Mouse (Mus musculus) thymus, adult 18-20 months (tissue): ENCODE measurements around the gene Gm4353.
A peak's percentile ranks its signal among the peaks of the same experiment; 100 is the strongest.
"Not testable (repeated sequence)": the region's sequence is repeated elsewhere in the genome, so short reads cannot be mapped to it uniquely, and the experiment has no call there.

ENCODE experiments used
- DNase-seq, 2 experiments: peaks; one replicate each; pipeline ENCODE4 v3.0.0; 2022; ENCODE audit warnings: mixed read lengths in 2 of 2

Gm4353 gene

DNA sequence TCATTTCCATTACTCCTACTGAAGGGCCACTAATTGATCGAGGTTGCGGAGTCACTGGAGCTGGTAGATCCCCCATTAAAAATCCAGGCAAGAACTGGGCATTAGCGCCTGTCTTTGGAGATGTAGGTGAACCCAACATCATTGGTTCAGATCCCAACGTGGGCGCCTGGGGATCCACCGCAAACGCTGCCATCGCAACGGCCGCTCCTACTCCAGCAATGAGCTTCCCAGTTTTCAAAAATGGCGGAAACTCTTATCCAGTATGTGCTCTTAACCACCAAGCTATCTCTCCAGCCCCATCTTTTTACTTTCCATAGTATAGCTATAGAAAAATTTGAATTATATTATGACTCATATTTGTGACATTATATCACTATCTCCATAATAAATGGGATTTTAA lies at the start of gene Gm4353:
TSS of gene Gm4353 (minus strand) at position 270 of the 400 bp plus-strand sequence.
- not testable (repeated sequence) for DNase-seq

DNA sequence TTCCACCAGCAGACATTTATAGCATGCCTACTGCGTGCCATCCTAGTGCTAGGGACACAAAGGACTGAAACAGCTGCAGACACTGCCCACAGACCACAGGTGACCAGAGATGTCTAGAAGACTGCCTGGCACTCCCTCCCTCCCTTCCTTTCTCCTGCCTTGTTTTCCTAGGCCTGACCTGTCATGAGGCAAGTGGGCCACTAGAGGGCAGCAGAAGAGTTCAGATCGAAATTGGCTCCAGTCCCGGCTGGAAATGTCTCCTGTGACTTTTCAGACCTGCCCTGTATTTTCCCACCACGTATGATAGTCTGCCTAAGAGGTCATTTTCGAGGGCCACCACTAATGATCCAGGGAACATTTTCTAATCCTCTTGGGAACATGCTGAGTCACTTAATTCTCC lies 47.6 kb upstream of the Gm4353 start:
- peak; percentile 11 to 35 for DNase-seq

DNA sequence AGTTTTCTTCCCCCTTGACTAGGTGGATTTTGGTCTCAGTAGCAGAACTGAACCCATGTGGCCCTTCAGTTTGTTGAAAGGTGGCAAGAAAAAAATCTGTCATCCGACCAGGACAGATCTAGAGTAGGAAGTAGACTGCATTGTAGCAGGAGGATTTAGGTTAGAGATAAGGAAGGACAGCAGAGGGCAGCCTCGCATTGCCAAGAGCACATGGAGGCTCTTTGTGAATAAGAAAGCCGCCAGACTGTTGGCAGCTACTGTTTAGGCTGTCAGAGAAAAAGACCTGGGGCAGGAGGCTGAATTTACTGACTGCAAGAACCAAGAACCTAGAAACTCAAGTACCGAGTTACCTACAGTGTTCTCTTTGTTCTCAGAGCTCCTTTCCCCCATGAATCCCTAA lies 47.0 kb upstream of the Gm4353 start:
- no peak for DNase-seq

DNA sequence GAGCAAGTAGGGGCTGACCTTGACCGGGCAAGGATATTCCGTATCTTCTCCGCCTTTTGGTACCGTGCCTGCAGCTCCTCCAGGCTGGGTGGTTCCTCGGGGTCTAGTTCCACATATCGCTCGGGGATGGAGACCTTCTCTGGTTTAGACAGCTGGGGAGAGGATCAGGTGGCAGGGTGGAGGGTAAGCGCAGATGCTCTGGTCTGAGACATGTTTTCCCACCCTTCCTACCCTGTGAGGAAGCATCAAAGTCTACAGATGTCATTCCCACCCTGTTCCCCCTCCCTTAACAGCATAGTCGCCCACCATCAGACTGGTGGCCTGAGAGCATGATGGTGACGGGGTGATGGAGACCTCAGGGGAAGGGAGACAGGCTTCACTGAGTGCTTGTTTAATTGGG lies 44.9 kb upstream of the Gm4353 start:
- no peak for DNase-seq

DNA sequence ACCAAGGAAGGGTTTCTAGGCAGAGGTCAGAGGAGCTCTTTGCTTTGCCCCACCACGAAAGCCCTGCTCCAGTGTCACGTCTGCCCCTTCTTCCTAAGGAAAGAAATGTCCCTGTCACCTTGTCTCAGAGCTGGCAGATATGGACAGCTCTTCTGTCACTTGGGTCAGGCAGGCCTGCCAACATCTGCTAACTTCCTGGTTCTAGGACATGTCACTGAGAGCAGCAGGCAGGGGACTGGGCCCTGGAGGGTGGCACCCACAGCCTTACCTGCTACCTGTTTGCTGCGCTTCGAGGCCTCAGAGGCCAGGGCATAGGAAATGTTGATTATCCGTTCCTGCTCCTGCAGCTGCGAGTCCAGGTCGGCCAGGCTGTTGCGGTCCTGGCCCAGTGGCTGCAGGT lies 43.9 kb upstream of the Gm4353 start:
- DNase-seq: no peak

DNA sequence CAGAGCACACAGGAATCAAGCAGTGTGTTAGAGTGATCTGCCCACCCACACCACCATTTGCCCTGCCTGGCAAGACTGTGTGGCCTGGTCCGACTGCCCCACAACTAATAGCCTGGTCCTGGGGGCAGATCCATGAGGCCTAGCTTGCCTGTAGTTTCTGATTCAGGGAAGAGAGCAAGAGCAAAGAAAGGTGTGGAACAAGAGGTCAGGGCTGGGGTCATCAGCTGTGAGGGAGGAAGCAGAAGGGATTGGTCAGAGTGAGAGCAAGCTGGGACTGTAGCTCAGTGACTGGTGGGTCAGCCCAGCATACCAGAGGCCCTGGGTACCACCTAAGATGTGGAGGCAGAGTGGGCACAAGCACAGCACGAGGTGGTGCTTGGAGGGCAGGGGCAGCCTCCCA lies 42.6 kb upstream of the Gm4353 start:
- DNase-seq: no peak

DNA sequence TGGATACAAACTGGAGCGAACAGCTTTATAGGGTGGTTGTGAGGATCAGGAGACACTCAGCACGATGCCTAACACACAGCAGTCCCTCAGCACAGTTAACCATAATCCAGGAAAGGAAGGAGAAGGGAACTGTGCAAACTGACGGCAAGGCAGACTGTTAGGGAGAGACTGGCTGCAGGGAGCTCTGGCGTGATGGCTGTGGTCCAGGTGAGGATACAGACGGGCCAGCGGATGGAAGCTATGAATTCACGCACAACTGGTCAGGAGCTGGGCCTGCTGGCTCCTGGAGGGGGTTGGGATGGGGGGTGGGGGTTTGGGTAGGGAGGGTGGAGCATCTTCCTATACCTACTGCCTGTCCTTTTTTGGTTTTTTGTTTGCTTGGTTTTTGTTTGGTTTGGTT lies 41.2 kb upstream of the Gm4353 start:
- DNase-seq: no peak

DNA sequence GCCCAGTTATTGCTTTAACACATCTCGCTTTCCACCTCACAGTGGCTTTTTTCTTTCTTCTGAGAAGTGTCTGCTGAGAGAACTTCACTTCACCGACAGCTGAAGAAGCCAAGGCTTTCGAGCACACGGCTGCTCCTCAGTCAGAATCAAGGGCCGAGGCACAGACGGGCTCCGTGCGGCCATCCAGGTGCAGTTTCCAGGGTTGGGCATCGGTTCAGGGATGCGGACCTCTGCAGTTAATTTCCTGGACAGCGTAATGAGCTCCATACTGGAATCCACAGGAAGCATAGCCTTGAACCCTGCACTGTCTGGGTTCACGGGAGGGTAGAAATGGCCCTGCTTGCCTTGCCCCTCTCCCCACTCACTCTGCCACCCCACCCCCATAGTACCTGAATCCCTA lies 39.6 kb upstream of the Gm4353 start:
- DNase-seq: no peak

DNA sequence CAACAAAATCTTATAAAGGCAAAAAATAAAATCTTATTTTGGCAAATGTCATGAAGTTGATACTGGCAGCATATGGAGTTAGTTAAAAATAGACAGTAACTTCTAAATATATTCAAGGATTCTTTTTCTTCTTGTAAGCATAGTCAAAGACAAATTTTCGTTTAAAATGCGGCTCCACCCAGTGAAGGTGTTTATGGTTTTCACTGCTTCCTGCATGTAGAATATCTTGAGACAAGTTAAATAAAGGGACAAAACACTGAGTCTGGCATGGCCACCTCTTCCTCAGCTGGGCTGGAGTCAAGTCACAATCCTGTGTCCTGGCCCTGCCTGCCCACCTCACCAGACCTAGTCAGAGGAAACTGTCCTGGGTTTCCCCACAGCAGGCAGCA lies 39.2 kb upstream of the Gm4353 start:
- no peak for DNase-seq

DNA sequence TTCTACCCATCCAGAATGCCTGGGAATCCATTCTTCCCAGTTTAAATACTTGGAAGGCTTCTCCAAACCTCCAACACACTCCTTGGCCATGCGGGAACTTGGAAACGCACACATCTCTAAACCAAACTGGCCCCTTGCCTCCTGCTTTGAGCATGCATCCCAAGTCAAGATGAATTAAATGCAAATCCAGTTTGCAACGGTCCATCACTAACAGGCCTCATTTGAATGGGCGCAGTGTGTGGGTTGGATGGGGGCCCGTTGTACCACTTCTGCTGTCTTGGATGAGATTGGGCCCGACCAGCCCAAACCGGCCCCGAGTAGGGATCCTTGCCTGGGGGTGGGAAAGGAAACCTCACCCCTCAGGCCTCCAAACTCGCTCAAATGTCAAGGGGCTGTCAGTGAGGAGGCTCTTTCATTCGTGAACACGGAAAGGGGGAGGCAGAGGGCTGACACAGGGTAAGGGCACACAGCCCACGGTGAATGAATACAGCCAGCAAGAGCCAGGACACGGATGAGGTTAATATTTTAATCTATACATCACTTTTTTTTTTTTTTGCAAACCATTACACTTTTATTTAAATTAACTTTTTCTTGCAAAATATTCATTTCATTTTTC lies 38.7 kb upstream of the Gm4353 start:
- DNase-seq: no peak

DNA sequence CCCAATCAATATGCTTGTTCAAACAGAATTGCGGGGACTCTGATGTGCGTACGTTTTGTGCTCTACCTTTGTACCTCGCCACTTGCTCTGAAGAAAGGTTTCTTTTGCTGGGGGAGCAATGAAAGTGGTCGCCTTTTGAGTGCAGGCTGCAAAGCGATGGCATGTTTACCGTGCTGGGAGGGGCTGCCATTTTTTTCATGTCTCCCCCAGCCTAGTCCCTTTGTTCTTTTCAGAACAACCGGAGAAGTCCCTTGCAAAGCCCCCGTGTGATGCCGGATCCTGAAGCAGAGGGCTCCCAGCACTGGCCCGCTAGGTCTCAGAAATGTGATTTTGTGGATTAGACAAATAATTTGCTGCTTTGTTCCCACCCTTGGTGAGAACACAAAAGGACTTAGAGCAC lies 36.8 kb upstream of the Gm4353 start:
- no peak for DNase-seq

DNA sequence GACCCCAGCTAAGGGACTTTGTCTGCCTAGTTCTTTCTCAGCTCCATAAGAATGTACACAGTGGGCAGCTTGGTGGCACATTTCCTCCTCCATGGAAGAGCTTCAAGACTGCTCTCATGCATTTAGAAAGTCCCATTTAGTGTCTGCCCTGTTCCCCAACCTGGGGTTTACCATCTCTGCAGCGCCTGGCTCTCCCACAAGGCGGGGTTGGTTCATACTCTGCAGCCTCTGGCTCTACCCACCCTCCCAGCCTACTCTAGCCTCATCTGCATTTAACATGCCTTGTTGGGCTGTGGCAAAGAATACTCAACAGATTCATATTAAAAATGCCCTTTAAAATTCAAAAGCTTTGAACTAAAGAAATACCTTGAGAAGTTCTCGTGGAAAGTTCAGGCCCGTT lies 36.3 kb upstream of the Gm4353 start:
- DNase-seq: no peak

DNA sequence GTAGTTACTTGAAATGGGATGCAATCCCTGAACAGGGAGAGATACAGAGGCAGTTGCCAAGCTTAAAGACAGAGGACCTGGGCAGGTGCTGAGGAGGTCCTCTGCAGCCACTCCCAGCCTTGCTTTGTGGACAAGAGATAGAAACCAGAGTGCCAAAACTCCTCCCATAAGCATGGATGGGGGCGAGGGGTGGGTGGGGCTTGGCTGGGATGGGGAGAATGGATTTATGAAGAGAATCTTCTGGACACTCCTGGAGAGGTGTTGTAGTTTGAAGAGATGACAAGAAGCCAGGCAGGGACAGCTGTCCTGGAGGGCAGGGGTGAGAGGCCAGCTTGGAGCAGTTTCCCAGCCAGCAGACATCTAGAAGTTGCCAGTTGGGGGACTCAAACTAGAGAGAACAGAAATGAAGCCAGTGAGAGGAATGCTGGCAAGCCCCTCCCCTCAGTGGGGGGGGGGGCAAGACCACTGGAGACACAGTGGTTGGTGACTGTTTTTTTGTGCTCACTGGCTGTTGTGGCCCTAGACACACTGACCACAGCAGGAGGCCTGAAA lies 34.9 kb upstream of the Gm4353 start:
- no peak for DNase-seq

DNA sequence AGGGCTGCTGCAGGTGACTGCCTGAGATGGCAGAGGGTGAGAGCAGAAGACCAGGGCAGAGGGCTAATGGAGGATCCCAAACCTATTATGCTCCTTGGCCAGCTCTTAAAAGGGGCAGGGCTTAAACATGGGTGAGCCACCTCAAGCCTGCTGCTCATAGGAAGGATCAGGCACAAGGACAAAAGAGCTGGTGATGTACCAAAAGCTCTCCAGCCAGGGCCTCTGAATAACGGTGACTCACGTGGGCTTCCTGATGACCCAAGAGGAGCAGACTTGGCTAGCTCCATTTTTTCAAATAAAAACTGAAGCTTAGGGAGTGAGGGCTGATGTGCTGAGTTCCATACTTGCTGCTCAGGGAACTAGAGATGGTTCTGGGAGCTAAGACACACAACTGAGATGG lies 31.6 kb upstream of the Gm4353 start:
- no peak for DNase-seq

DNA sequence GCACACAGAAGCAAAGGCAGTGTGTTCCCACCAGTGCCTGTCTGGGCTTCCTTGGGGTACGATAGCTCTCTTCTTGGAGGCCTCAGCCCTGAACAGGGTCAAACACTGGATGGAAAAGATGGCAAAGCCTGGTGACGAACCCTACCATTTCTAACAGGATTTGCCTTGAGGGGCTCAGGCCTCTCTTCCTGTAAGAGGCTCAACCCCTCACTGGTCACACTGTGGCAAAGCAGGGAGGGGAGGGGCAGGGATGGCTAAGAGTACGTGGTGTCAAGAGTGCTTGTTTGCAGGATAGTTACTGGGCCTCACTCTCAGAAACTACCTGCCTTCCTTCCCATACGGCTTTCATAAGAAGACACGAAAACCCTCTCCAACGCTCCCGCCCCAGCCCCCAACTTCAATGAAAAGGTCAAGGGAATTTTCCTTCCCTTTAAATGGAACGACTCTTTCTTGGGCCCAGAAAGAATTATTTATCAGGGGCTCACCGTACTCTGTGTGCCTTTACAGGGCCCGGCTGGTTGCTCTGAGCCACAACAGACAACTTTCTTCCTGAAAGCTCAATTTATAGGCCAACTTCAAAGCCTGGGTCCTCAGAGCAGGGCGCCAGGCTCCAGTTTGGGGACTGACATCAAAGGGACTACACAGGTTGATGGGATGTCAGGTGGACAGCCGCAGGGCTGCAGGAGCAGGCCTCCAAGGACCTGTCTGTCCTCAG lies 30.9 kb upstream of the Gm4353 start:
- DNase-seq: no peak

DNA sequence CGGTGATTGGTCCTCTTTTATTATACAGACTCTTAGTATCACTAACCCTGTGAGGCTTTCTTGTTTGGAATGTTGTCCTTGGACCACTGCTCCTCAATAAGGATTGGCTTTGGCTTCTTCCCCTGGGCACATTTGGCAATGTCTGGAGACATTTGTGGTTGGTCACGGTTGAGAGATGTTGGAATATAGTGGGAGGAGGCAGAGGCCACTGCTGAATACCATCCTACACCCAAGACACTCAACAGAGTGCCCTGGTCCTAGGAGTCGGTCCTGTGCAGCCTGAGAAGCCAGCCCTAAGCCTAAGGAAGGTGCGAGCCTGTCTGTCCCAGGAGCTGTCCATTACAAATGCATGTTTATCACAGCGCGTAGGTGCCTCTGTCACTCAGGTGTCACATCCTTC lies 27.1 kb upstream of the Gm4353 start:
- DNase-seq: no peak

DNA sequence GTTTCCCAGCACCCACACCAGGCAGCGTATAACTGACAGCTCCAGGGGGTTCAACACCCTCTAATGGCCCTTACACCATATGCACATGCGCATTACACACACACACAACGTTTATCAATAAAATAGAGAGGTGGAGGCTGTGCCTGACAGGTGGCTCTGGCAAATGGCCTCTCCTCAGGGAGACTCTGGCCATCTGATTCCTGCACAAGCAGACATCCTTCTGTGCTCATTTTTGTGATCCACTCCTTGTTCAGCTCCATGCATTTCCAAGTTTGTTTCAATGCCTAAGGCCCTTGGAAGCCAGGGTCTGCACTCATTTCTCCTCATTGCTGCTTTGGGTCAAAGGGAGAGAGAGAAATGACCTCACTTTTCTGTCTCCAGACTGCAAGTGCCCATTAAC lies 26.2 kb upstream of the Gm4353 start:
- no peak for DNase-seq

DNA sequence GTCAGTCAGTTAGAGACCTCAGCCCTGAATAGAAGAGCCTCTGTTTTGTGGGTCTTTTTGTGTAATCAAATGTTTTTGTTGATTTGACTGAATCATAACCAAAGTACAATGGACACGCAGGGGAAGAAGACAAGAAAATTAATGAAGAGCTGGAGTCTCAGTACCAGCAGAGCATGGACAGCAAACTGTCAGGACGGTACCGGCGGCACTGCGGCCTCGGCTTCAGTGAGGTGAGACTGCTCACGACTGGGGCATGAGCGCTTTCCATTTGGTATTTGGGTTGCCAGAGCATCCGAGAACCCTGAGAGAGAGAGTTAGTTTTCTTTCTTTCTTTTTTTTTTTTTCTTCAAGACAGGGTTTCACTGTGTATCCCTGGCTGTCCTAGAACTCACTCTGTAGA lies 18.7 kb upstream of the Gm4353 start:
- DNase-seq: no peak

DNA sequence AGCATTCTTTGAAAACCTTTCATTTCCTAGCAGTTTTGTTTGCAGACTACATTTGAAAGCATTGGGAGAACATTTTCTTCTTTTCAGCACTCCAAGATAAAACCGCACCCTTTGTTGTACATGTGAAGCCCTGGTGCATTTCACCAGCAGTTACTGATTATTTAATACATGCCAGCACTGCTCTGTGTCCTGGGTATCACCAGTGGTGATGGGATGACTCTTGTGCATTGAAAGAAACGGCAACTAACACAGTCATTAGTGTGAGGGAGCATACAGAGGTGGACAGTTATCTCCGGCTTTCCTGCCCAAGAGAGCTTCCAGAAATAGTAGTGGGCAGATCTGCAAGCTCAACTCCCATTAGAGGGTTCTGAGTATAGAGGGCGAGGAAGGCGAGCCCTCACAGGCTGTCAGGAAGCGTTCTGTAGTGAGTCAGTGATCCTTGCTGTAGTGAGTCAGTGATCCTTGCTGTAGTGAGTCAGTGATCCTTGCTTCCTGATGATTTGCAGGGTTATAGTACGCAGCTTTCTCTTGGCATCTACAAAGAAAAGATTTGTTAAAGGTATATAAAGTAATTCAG lies 15.6 kb upstream of the Gm4353 start:
- no peak for DNase-seq

DNA sequence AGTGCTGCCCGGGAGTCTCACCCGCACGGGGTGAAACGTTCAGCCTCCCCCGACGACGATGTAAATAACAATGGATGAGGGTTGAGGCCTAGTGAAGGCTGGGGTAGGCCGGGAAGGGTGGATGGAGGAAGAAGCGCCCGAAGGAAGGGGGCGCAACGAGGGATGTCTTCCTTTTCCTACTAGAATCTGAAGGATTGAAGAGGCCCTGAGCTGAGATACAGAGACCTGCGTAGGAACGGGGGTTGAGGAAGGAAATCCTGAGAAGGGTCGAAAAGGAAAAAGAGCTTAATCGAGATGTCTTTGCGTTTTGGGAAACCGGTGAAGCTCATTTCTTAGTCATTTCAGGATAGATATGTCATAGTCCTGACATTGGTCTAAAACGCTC lies 9.0 kb upstream of the Gm4353 start:
- DNase-seq: no peak

DNA sequence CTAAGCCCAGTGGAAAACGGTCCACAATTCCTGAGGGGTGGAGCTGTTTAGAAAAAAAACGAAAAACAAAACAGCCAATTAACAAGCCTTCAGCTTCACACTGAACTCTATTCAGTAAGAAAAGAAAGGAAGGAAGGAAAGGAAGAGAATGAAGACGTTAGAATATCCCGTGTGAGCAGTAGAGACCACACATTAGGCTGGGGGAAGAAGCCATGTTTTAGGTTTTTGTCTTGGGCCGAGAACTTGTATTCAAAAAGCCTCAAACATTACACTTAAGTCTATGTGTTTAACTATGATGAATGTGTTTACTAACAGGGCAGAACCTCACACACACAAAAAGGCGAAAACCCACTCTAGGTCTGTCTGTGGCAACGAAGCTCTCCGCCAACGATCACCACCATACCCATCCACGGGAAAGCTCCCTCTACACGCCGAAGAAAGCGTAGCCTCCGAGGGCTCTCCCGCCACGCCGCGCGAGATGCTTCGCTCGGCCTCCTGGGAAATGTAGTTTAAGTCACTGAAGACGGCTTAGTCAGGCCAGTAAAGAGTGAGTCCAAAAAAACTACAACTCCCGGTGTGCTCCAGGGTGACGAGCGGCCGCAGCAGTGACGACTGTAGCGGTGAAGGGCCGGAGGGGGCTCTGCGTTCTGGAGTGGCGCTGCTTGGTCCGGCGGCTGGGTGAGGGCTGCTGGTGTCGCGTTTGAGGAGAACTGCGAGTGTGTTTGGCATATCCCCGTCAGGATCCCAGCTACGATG lies 8.5 kb upstream of the Gm4353 start:
- DNase-seq: peak; percentile 88 to 93

DNA sequence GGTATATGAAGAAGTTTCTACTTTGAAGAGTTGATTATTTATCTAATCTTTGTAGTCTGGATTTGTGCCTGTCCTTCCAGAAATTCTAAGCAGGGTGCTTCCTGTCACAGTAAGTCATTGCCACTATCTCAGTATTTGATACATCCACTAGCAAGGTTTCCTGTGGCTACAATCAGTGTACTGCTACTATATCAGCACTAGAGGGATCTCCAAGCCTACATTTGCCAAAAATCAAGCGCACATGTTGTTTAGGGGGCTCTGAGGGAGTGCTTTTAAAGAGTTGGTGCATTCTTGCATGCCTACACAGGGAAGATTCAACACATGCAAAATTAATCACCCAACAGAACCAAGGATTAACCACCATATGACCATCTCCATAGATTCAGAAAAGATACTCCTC lies 23.7 kb downstream of the Gm4353 start:
- no peak for DNase-seq

DNA sequence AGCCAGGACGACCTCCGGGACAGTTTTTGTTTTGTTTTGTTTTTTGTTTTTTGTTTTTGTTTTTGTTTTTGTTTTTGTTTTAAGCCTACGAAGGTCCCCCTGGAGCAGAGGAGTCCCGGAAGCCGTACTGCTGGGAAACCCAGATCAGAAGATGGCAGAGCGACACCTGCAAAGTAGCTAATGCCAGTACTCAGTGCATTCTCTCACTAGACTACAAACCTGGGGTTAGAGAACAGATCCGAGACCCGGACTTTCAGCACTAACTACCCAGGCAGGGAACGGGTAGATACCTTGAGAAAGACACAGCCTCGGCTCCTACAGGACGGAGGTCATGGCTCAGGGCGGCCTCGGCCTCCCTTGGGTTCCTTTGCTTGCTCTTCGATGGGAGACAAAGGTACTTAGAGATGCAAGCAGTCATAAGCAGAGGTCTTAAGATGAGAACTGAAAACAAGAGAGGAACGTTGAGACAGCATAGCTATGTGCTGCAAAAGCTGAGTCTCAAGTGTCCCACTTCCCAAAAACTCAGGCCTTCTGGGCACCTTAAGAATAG lies 43.9 kb downstream of the Gm4353 start:
- no peak for DNase-seq
